Mouse (Mus musculus): ENCODE measurements at regions not wholly inside any gene's neighbourhood (a gene's known extent, or its start where the extent isn't known, plus 50 kb on each side); places are given as distances from the start of the nearest gene placed in this dataset.

GRCm38 (mm10) chr10:44747419-44747818 lies 219.1 kb upstream of the Prdm1 start:
- no peak for DNase-seq (ENCODE audit: extremely low read depth, insufficient read length, low spot score)

- DNase-seq (ENCODE audit: extremely low read depth, insufficient read length, low spot score): no peak
These were observed 215.9 kb upstream of the Prdm1 start for GRCm38 (mm10) chr10:44744221-44744620.

GRCm38 (mm10) chr10:44733641-44734040 lies 205.3 kb upstream of the Prdm1 start:
- DNase-seq (ENCODE audit: extremely low read depth, insufficient read length, low spot score): no peak

GRCm38 (mm10) chr10:44730721-44731120 lies 202.4 kb upstream of the Prdm1 start:
- DNase-seq (ENCODE audit: extremely low read depth, insufficient read length, low spot score): no peak

GRCm38 (mm10) chr10:44728963-44729362 lies 200.7 kb upstream of the Prdm1 start:
- no peak for DNase-seq (ENCODE audit: extremely low read depth, insufficient read length, low spot score)

GRCm38 (mm10) chr10:44724575-44724974 lies 196.3 kb upstream of the Prdm1 start:
- no peak for DNase-seq (ENCODE audit: extremely low read depth, insufficient read length, low spot score)

GRCm38 (mm10) chr10:44723845-44724244 lies 195.5 kb upstream of the Prdm1 start:
- no peak for DNase-seq (ENCODE audit: extremely low read depth, insufficient read length, low spot score)

GRCm38 (mm10) chr10:44723321-44723720 lies 195.0 kb upstream of the Prdm1 start:
- no peak for DNase-seq (ENCODE audit: extremely low read depth, insufficient read length, low spot score)

GRCm38 (mm10) chr10:44721670-44722069 lies 193.4 kb upstream of the Prdm1 start:
- DNase-seq (ENCODE audit: extremely low read depth, insufficient read length, low spot score): no peak

- DNase-seq (ENCODE audit: extremely low read depth, insufficient read length, low spot score): no peak
These were observed 188.3 kb upstream of the Prdm1 start for GRCm38 (mm10) chr10:44716612-44717011.

- no peak for DNase-seq (ENCODE audit: extremely low read depth, insufficient read length, low spot score)
These were observed 187.6 kb upstream of the Prdm1 start for GRCm38 (mm10) chr10:44715902-44716301.

GRCm38 (mm10) chr10:44708830-44709229 lies 180.5 kb upstream of the Prdm1 start:
- DNase-seq (ENCODE audit: extremely low read depth, insufficient read length, low spot score): no peak

- no peak for DNase-seq (ENCODE audit: extremely low read depth, insufficient read length, low spot score)
These were observed 175.8 kb upstream of the Prdm1 start for GRCm38 (mm10) chr10:44704143-44704542.

- peak; percentile 12 for DNase-seq (ENCODE audit: extremely low read depth, insufficient read length, low spot score)
These were observed 173.8 kb upstream of the Prdm1 start for GRCm38 (mm10) chr10:44702108-44702507.

GRCm38 (mm10) chr10:44699988-44700537 lies 171.8 kb upstream of the Prdm1 start:
- peak; percentile 29 for DNase-seq (ENCODE audit: extremely low read depth, insufficient read length, low spot score)

GRCm38 (mm10) chr10:44697966-44698365 lies 169.7 kb upstream of the Prdm1 start:
- no peak for DNase-seq (ENCODE audit: extremely low read depth, insufficient read length, low spot score)

GRCm38 (mm10) chr10:44696973-44697372 lies 168.7 kb upstream of the Prdm1 start:
- DNase-seq (ENCODE audit: extremely low read depth, insufficient read length, low spot score): no peak

- DNase-seq (ENCODE audit: extremely low read depth, insufficient read length, low spot score): peak; percentile 23
These were observed 163.5 kb upstream of the Prdm1 start for GRCm38 (mm10) chr10:44691590-44692327.

- no peak for DNase-seq (ENCODE audit: extremely low read depth, insufficient read length, low spot score)
These were observed 160.3 kb upstream of the Prdm1 start for GRCm38 (mm10) chr10:44688555-44688954.

GRCm38 (mm10) chr10:44686055-44686454 lies 157.8 kb upstream of the Prdm1 start:
- no peak for DNase-seq (ENCODE audit: extremely low read depth, insufficient read length, low spot score)

- DNase-seq (ENCODE audit: extremely low read depth, insufficient read length, low spot score): peak; percentile 18
These were observed 156.9 kb upstream of the Prdm1 start for GRCm38 (mm10) chr10:44685215-44685614.

- DNase-seq (ENCODE audit: extremely low read depth, insufficient read length, low spot score): no peak
These were observed 148.2 kb upstream of the Prdm1 start for GRCm38 (mm10) chr10:44676506-44676905.
